Mouse (Mus musculus): Measurements from ENCODE around the gene Rbm42. TPM values are rescaled to one million over a fixed set of nuclear protein-coding genes. Genes with fewer than 3 reads are reported as not detected.

Rbm42 gene
- polyA plus RNA-seq, 1 experiment from 2014 or later, result 76.7 TPM

GRCm38 (mm10) chr7:30669229-30669628 is 19.1 kb upstream of the Rbm42 start:
- Histone ChIP-seq H3K9ac (ENCODE audit: low read depth, low read length) (no peak overlapping the region), H3K4me1 (ENCODE audit: control insufficient read depth, insufficient read depth, low read length) (no peaks in the 10 kb centered on the region), H3K9me3 (replicated peaks; ENCODE audit: control insufficient read depth, low read length) (no peaks in the 10 kb centered on the region), H3K4me3 (ENCODE audit: low read depth, low read length) (no peak overlapping the region), H3K36me3 (ENCODE audit: control insufficient read depth, insufficient read depth, low read length) (no peaks in the 10 kb centered on the region), H3K4me2 (no peak overlapping the region), H3K27me3 (ENCODE audit: control insufficient read depth, insufficient read depth, low read length) (no peaks in the 10 kb centered on the region), H3K27ac (ENCODE audit: low read depth, low read length) (no peak overlapping the region)
- no peak for ATAC-seq (replicated peaks; ENCODE audit: insufficient number of reproducible peaks, low FRiP score, low TSS enrichment)
- 32% methylated on average over 3 of the region's 3 CpGs for WGBS (ENCODE audit: insufficient replicate concordance)

GRCm38 (mm10) chr7:30665321-30665720 is 15.2 kb upstream of the Rbm42 start:
- Histone ChIP-seq H3K4me3 (ENCODE audit: low read depth, low read length) (peak overlapping the region; percentile 80), H3K9me3 (replicated peaks; ENCODE audit: control insufficient read depth, low read length) (no peaks in the 10 kb centered on the region), H3K4me2 (peak overlapping the region; percentile 68), H3K27ac (ENCODE audit: low read depth, low read length) (no peak overlapping the region), H3K36me3 (ENCODE audit: control insufficient read depth, insufficient read depth, low read length) (peaks cover 13% of the 10 kb centered on the region; the same call in 1 of the 2 replicates), H3K4me1 (ENCODE audit: control insufficient read depth, insufficient read depth, low read length) (no peaks in the 10 kb centered on the region), H3K9ac (ENCODE audit: low read depth, low read length) (peak overlapping the region; percentile 84), H3K27me3 (ENCODE audit: control insufficient read depth, insufficient read depth, low read length) (no peaks in the 10 kb centered on the region)
- ATAC-seq (replicated peaks; ENCODE audit: insufficient number of reproducible peaks, low FRiP score, low TSS enrichment), result no peak
- WGBS (ENCODE audit: insufficient replicate concordance), result 6% methylated on average over 11 of the region's 11 CpGs

- peak within 1 kb of the TSS; percentile 84 for H3K9ac ChIP-seq (ENCODE audit: low read depth, low read length)
These were observed 14.5 kb upstream of the Rbm42 start, which contains the start of gene Haus5 for GRCm38 (mm10) chr7:30664529-30665200. Gene Haus5, minus strand, starts transcription at chr7:30664994.

GRCm38 (mm10) chr7:30639083-30639482 is 11.0 kb downstream of the Rbm42 start:
- peaks cover 18% of the 10 kb centered on the region for H3K36me3 ChIP-seq (ENCODE audit: control insufficient read depth, insufficient read depth, low read length)
- no peak overlapping the region for H3K9ac ChIP-seq (ENCODE audit: low read depth, low read length)
- 9% methylated on average over 4 of the region's 4 CpGs for whole genome bisulfite sequencing (ENCODE audit: insufficient replicate concordance)
- peak overlapping the region; percentile 1; the same call in 1 of the 2 replicates for H3K27ac ChIP-seq (ENCODE audit: low read depth, low read length)
- no peak overlapping the region for H3K4me3 ChIP-seq (ENCODE audit: low read depth, low read length)
- H3K4me2 ChIP-seq, result no peak overlapping the region
- 0 out of 2 replicates have a peak, but pooled peaks cover 4% of the 10 kb centered on the region for H3K4me1 ChIP-seq (ENCODE audit: control insufficient read depth, insufficient read depth, low read length)
- no peaks in the 10 kb centered on the region for H3K9me3 ChIP-seq (replicated peaks; ENCODE audit: control insufficient read depth, low read length)
- H3K27me3 ChIP-seq (ENCODE audit: control insufficient read depth, insufficient read depth, low read length), result peaks cover 18% of the 10 kb centered on the region
- no peak for ATAC-seq (replicated peaks; ENCODE audit: insufficient number of reproducible peaks, low FRiP score, low TSS enrichment)

More at GRCm38 (mm10) chr7:30664529-30665200, 14.5 kb upstream of the Rbm42 start, which contains the start of gene Haus5:
- Histone ChIP-seq H3K4me1 (ENCODE audit: control insufficient read depth, insufficient read depth, low read length) (no peaks in the 10 kb centered on the region), H3K27me3 (ENCODE audit: control insufficient read depth, insufficient read depth, low read length) (no peaks in the 10 kb centered on the region), H3K4me2 (peak within 1 kb of the TSS; percentile 68), H3K9me3 (replicated peaks; ENCODE audit: control insufficient read depth, low read length) (no peaks in the 10 kb centered on the region), H3K36me3 (ENCODE audit: control insufficient read depth, insufficient read depth, low read length) (peaks cover 13% of the 10 kb centered on the region; the same call in 1 of the 2 replicates), H3K4me3 (ENCODE audit: low read depth, low read length) (peak within 1 kb of the TSS; percentile 80), H3K27ac (ENCODE audit: low read depth, low read length) (peak within 1 kb of the TSS; percentile 29; the same call in 1 of the 2 replicates)
- peak; percentile 86 for ATAC-seq (replicated peaks; ENCODE audit: insufficient number of reproducible peaks, low FRiP score, low TSS enrichment)
- under 1% methylated on average over 34 of the region's 34 CpGs for WGBS (ENCODE audit: insufficient replicate concordance)

GRCm38 (mm10) chr7:30636395-30636794 is 13.7 kb downstream of the Rbm42 start:
- 14% methylated on average over 11 of the region's 11 CpGs for WGBS (ENCODE audit: insufficient replicate concordance)
- Histone ChIP-seq H3K4me2 (peak overlapping the region; percentile 53), H3K27me3 (ENCODE audit: control insufficient read depth, insufficient read depth, low read length) (peaks cover 40% of the 10 kb centered on the region)

GRCm38 (mm10) chr7:30635752-30636151 is 14.4 kb downstream of the Rbm42 start, which contains the start of gene Etv2:
Gene Etv2, minus strand, starts transcription at chr7:30635852.
- no peak for ATAC-seq (replicated peaks; ENCODE audit: insufficient number of reproducible peaks, low FRiP score, low TSS enrichment)
- Histone ChIP-seq H3K4me2 (peak within 1 kb of the TSS; percentile 53), H3K4me1 (ENCODE audit: control insufficient read depth, insufficient read depth, low read length) (0 out of 2 replicates have a peak, but pooled peaks cover 4% of the 10 kb centered on the region), H3K27ac (ENCODE audit: low read depth, low read length) (no peak within 1 kb of the TSS), H3K9me3 (replicated peaks; ENCODE audit: control insufficient read depth, low read length) (no peaks in the 10 kb centered on the region), H3K27me3 (ENCODE audit: control insufficient read depth, insufficient read depth, low read length) (peaks cover 41% of the 10 kb centered on the region), H3K9ac (ENCODE audit: low read depth, low read length) (no peak within 1 kb of the TSS), H3K4me3 (ENCODE audit: low read depth, low read length) (peak within 1 kb of the TSS; percentile 11), H3K36me3 (ENCODE audit: control insufficient read depth, insufficient read depth, low read length) (peaks cover under 1% of the 10 kb centered on the region)
- 3% methylated on average over 5 of the region's 5 CpGs for WGBS (ENCODE audit: insufficient replicate concordance)

More at GRCm38 (mm10) chr7:30636395-30636794, 13.7 kb downstream of the Rbm42 start:
- H3K27ac ChIP-seq (ENCODE audit: low read depth, low read length), result no peak overlapping the region
- H3K36me3 ChIP-seq (ENCODE audit: control insufficient read depth, insufficient read depth, low read length), result peaks cover 7% of the 10 kb centered on the region
- H3K9ac ChIP-seq (ENCODE audit: low read depth, low read length), result no peak overlapping the region
- no peak overlapping the region for H3K4me3 ChIP-seq (ENCODE audit: low read depth, low read length)
- no peaks in the 10 kb centered on the region for H3K9me3 ChIP-seq (replicated peaks; ENCODE audit: control insufficient read depth, low read length)
- 0 out of 2 replicates have a peak, but pooled peaks cover 4% of the 10 kb centered on the region for H3K4me1 ChIP-seq (ENCODE audit: control insufficient read depth, insufficient read depth, low read length)
- peak; percentile 64; the same call in 1 of the 2 replicates for ATAC-seq (replicated peaks; ENCODE audit: insufficient number of reproducible peaks, low FRiP score, low TSS enrichment)

- no peak for ATAC-seq (replicated peaks; ENCODE audit: insufficient number of reproducible peaks, low FRiP score, low TSS enrichment)
These were observed 15.5 kb downstream of the Rbm42 start for GRCm38 (mm10) chr7:30634621-30635020.

GRCm38 (mm10) chr7:30633762-30634412 is 16.2 kb downstream of the Rbm42 start:
- no peak for ATAC-seq (replicated peaks; ENCODE audit: insufficient number of reproducible peaks, low FRiP score, low TSS enrichment)
- peaks cover 41% of the 10 kb centered on the region for H3K27me3 ChIP-seq (ENCODE audit: control insufficient read depth, insufficient read depth, low read length)
- peak overlapping the region; percentile 40 for H3K4me2 ChIP-seq
- H3K27ac ChIP-seq (ENCODE audit: low read depth, low read length), result no peak overlapping the region
- no peaks in the 10 kb centered on the region for H3K9me3 ChIP-seq (replicated peaks; ENCODE audit: control insufficient read depth, low read length)
- H3K4me1 ChIP-seq (ENCODE audit: control insufficient read depth, insufficient read depth, low read length), result 0 out of 2 replicates have a peak, but pooled peaks cover under 1% of the 10 kb centered on the region
- 12% methylated on average over 27 of the region's 27 CpGs for WGBS (ENCODE audit: insufficient replicate concordance)
- H3K36me3 ChIP-seq (ENCODE audit: control insufficient read depth, insufficient read depth, low read length), result no peaks in the 10 kb centered on the region
- peak overlapping the region; percentile 16; the same call in 1 of the 2 replicates for H3K4me3 ChIP-seq (ENCODE audit: low read depth, low read length)
- no peak overlapping the region for H3K9ac ChIP-seq (ENCODE audit: low read depth, low read length)

More at GRCm38 (mm10) chr7:30634621-30635020, 15.5 kb downstream of the Rbm42 start:
- Histone ChIP-seq H3K4me3 (ENCODE audit: low read depth, low read length) (peak overlapping the region; percentile 11), H3K9me3 (replicated peaks; ENCODE audit: control insufficient read depth, low read length) (no peaks in the 10 kb centered on the region), H3K27ac (ENCODE audit: low read depth, low read length) (no peak overlapping the region), H3K4me1 (ENCODE audit: control insufficient read depth, insufficient read depth, low read length) (0 out of 2 replicates have a peak, but pooled peaks cover 4% of the 10 kb centered on the region), H3K4me2 (peak overlapping the region; percentile 53), H3K27me3 (ENCODE audit: control insufficient read depth, insufficient read depth, low read length) (peaks cover 41% of the 10 kb centered on the region), H3K9ac (ENCODE audit: low read depth, low read length) (no peak overlapping the region), H3K36me3 (ENCODE audit: control insufficient read depth, insufficient read depth, low read length) (no peaks in the 10 kb centered on the region)
- 2% methylated on average over 20 of the region's 20 CpGs for WGBS (ENCODE audit: insufficient replicate concordance)

Data from heart, embryonic 11.5 days (tissue).